Mouse (Mus musculus) midbrain, embryonic 12.5 days (tissue): Measurements from ENCODE around the gene Tubb1. TPM values are rescaled to one million over a fixed set of nuclear protein-coding genes. Genes with fewer than 3 reads are reported as not detected.

Experiments
- ATAC-seq: fragments of 200-750 bp; cut with Nextera tagmentation; 2 replicates; pipeline ENCODE4 v1.8.0; 2017; ENCODE audit warnings: low read depth, moderate TSS enrichment, moderate library complexity; ENCODE audit not compliant: low FRiP score
- H3K27ac ChIP-seq: fragments of 300-500 bp; sonication (generic); replicated peaks from 2 replicates; pipeline ENCODE4 v1.5.1; 2016; ENCODE audit warnings: mild to moderate bottlenecking
- H3K27me3 ChIP-seq: fragments of 300-500 bp; sonication (generic); 2 replicates; pipeline ENCODE4 v1.6.1; 2016; ENCODE audit warnings: mild to moderate bottlenecking
- H3K36me3 ChIP-seq: fragments of 300-500 bp; sonication (generic); 2 replicates; pipeline ENCODE4 v1.6.1; 2016
- H3K4me1 ChIP-seq: fragments of 300-500 bp; sonication (generic); 2 replicates; pipeline ENCODE4 v1.6.1; 2016
- H3K4me2 ChIP-seq: fragments of 300-500 bp; sonication (generic); replicated peaks from 2 replicates; pipeline ENCODE4 v1.6.1; 2016; ENCODE audit warnings: mild to moderate bottlenecking, moderate library complexity
- H3K4me3 ChIP-seq: fragments of 300-500 bp; sonication (generic); 2 replicates; pipeline ENCODE4 v1.5.1; 2016; ENCODE audit warnings: mild to moderate bottlenecking
- H3K9ac ChIP-seq: fragments of 300-500 bp; sonication (generic); replicated peaks from 2 replicates; pipeline ENCODE4 v1.6.1; 2016; ENCODE audit warnings: mild to moderate bottlenecking, moderate library complexity
- H3K9me3 ChIP-seq: fragments of 300-500 bp; sonication (generic); 2 replicates; pipeline ENCODE4 v1.6.1; 2016; ENCODE audit warnings: mild to moderate bottlenecking
- WGBS: fragments of 180-500 bp; shearing (Covaris S2); methylation state at CpG from one replicate; pipeline ENCODE4 v1.1.7; 2016; 5-methylcytosine and 5-hydroxymethylcytosine counted together
- polyA plus RNA-seq: library from polyadenylated mRNA; unstranded; fragments of >200 nt; fragmentation: Nextera tagmentation; extraction: Ambion mirVana; gene quantifications from 2 replicates; pipeline ENCODE4 v1.2.1, GENCODE M21; 2016

Gene Tubb1
- polyA plus RNA-seq, 1 experiment from 2014 or later = 3.0 TPM

GRCm38 (mm10) chr2:174473550-174473927, 23.0 kb downstream of the Tubb1 start:
- Histone ChIP-seq H3K9me3 (no peaks in the 10 kb centered on the region), H3K27me3 (no peaks in the 10 kb centered on the region), H3K4me1 (peaks cover 11% of the 10 kb centered on the region), H3K9ac (no peak overlapping the region), H3K36me3 (0 out of 2 replicates have a peak, but pooled peaks cover 4% of the 10 kb centered on the region), H3K4me3 (peak overlapping the region; percentile 80), H3K27ac (peak overlapping the region; percentile 4; the same call in 1 of the 2 replicates), H3K4me2 (peak overlapping the region; percentile 49)
- WGBS = 84% methylated on average over 5 of the region's 5 CpGs
- no peak for ATAC-seq

GRCm38 (mm10) chr2:174477543-174478319, 27.2 kb downstream of the Tubb1 start:
- Histone ChIP-seq H3K4me1 (peaks cover 5% of the 10 kb centered on the region), H3K9me3 (no peaks in the 10 kb centered on the region), H3K36me3 (no peaks in the 10 kb centered on the region), H3K9ac (no peak overlapping the region), H3K27me3 (no peaks in the 10 kb centered on the region), H3K4me3 (no peak overlapping the region), H3K4me2 (no peak overlapping the region), H3K27ac (no peak overlapping the region)
- ATAC-seq = no peak
- 87% methylated on average over 3 of the region's 3 CpGs for WGBS

GRCm38 (mm10) chr2:174478746-174479145, 28.3 kb downstream of the Tubb1 start:
- no peaks in the 10 kb centered on the region for H3K9me3 ChIP-seq
- 66% methylated on average over 5 of the region's 5 CpGs for WGBS
- no peak overlapping the region for H3K4me2 ChIP-seq
- no peaks in the 10 kb centered on the region for H3K36me3 ChIP-seq
- no peak overlapping the region for H3K4me3 ChIP-seq
- H3K27ac ChIP-seq = no peak overlapping the region
- no peak overlapping the region for H3K9ac ChIP-seq
- no peak for ATAC-seq
- no peaks in the 10 kb centered on the region for H3K27me3 ChIP-seq
- no peaks in the 10 kb centered on the region for H3K4me1 ChIP-seq

GRCm38 (mm10) chr2:174487005-174487404, 36.5 kb downstream of the Tubb1 start:
- Histone ChIP-seq H3K27ac (no peak overlapping the region), H3K9ac (no peak overlapping the region), H3K9me3 (no peaks in the 10 kb centered on the region), H3K36me3 (no peaks in the 10 kb centered on the region), H3K4me2 (no peak overlapping the region), H3K27me3 (no peaks in the 10 kb centered on the region), H3K4me3 (no peak overlapping the region), H3K4me1 (no peaks in the 10 kb centered on the region)
- no peak for ATAC-seq
- 89% methylated on average over 5 of the region's 5 CpGs for WGBS

- Histone ChIP-seq H3K9me3 (0 out of 2 replicates have a peak, but pooled peaks cover 2% of the 10 kb centered on the region), H3K27ac (no peak overlapping the region), H3K4me3 (no peak overlapping the region), H3K36me3 (no peaks in the 10 kb centered on the region), H3K4me1 (no peaks in the 10 kb centered on the region), H3K9ac (no peak overlapping the region), H3K27me3 (no peaks in the 10 kb centered on the region), H3K4me2 (no peak overlapping the region)
- ATAC-seq = no peak
- 68% methylated on average over 2 of the region's 2 CpGs for WGBS
Observed at GRCm38 (mm10) chr2:174492858-174493257, 42.4 kb downstream of the Tubb1 start.

- no peaks in the 10 kb centered on the region for H3K36me3 ChIP-seq
- WGBS = 76% methylated on average over 14 of the region's 14 CpGs
- H3K4me3 ChIP-seq = no peak overlapping the region
- peaks cover 9% of the 10 kb centered on the region; the same call in 1 of the 2 replicates for H3K4me1 ChIP-seq
- H3K27me3 ChIP-seq = no peaks in the 10 kb centered on the region
- H3K27ac ChIP-seq = peak overlapping the region; percentile 27
- H3K9ac ChIP-seq = no peak overlapping the region
- no peaks in the 10 kb centered on the region for H3K9me3 ChIP-seq
- ATAC-seq = peak; percentile 84
- H3K4me2 ChIP-seq = no peak overlapping the region
Observed at GRCm38 (mm10) chr2:174500814-174501503, 50.5 kb downstream of the Tubb1 start.

- ATAC-seq = peak; percentile 29; the same call in 1 of the 2 replicates
- H3K4me1 ChIP-seq = peaks cover 9% of the 10 kb centered on the region; the same call in 1 of the 2 replicates
- 0 out of 2 replicates have a peak overlapping the region, but pooled peaks have one; percentile 7 for H3K27ac ChIP-seq
- no peak overlapping the region for H3K4me2 ChIP-seq
- no peak overlapping the region for H3K4me3 ChIP-seq
- H3K36me3 ChIP-seq = no peaks in the 10 kb centered on the region
- WGBS = 88% methylated on average over 8 of the region's 8 CpGs
- H3K9me3 ChIP-seq = no peaks in the 10 kb centered on the region
- no peaks in the 10 kb centered on the region for H3K27me3 ChIP-seq
- no peak overlapping the region for H3K9ac ChIP-seq
Observed at GRCm38 (mm10) chr2:174501517-174501916, 51.0 kb downstream of the Tubb1 start.

GRCm38 (mm10) chr2:174502321-174502720, 51.8 kb downstream of the Tubb1 start:
- Histone ChIP-seq H3K36me3 (no peaks in the 10 kb centered on the region), H3K9me3 (no peaks in the 10 kb centered on the region), H3K4me3 (no peak overlapping the region), H3K4me2 (no peak overlapping the region), H3K9ac (no peak overlapping the region), H3K4me1 (peaks cover 9% of the 10 kb centered on the region; the same call in 1 of the 2 replicates), H3K27ac (no peak overlapping the region), H3K27me3 (no peaks in the 10 kb centered on the region)
- WGBS = 69% methylated on average over 5 of the region's 5 CpGs
- ATAC-seq = no peak

GRCm38 (mm10) chr2:174502831-174503460, 52.5 kb downstream of the Tubb1 start:
- 86% methylated on average over 25 of the region's 25 CpGs for WGBS
- no peak for ATAC-seq
- no peaks in the 10 kb centered on the region for H3K9me3 ChIP-seq

More at GRCm38 (mm10) chr2:174502831-174503460, 52.5 kb downstream of the Tubb1 start:
- no peak overlapping the region for H3K4me2 ChIP-seq
- H3K27me3 ChIP-seq = no peaks in the 10 kb centered on the region
- H3K27ac ChIP-seq = no peak overlapping the region
- peaks cover 9% of the 10 kb centered on the region; the same call in 1 of the 2 replicates for H3K4me1 ChIP-seq
- H3K36me3 ChIP-seq = no peaks in the 10 kb centered on the region
- H3K9ac ChIP-seq = no peak overlapping the region
- H3K4me3 ChIP-seq = no peak overlapping the region

Other genes starting within 250 kb of the Tubb1 start
- 1,415 and 1,424 TPM in 2 replicates for gene Gnas, start 166.4 kb upstream of the Tubb1 start, polyA plus RNA-seq
- gene Gm20721, start 104.0 kb upstream of the Tubb1 start, polyA plus RNA-seq = 7.4 and 8.8 TPM in 2 replicates
- gene Nelfcd, start 34.9 kb upstream of the Tubb1 start, polyA plus RNA-seq = 151 and 158 TPM in 2 replicates
- gene Ctsz, start 11.7 kb upstream of the Tubb1 start, polyA plus RNA-seq = 76.6 and 89.2 TPM in 2 replicates
- gene Atp5e, start 13.4 kb downstream of the Tubb1 start, polyA plus RNA-seq = 754 and 756 TPM in 2 replicates
- gene Prelid3b, start 22.4 kb downstream of the Tubb1 start, polyA plus RNA-seq = 102 TPM in 2 replicates
- 0.01 TPM in 1 of 2 replicates, not detected in the other for gene Zfp831, start 192.8 kb downstream of the Tubb1 start, polyA plus RNA-seq